Mouse (Mus musculus): Measurements from ENCODE around the gene Ift43. TPM values are rescaled to one million over a fixed set of nuclear protein-coding genes. Genes with fewer than 3 reads are reported as not detected.

The Ift43 gene
- polyA plus RNA-seq, 1 experiment from 2014 or later = 66.7 TPM

DNA sequence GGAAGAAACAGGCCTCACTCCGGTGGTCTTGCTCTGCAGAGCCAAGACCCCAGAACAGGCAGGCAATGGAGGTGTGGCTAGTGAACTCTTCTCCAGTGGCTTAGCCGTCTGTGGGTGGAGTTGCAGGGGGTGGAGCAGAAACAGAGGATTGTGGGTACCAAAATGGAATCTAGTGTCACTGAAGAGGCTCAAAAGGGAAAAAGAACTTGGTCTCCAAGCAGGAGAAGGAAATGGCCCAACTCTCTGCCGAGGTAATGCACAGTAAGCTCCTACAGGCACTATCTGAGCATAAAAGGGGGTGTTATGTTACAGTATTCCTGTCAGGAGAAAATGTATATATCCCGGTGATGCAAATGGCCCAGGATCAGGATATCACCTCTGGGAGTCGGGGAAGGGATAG lies 86.9 kb downstream of the Ift43 start:
- Histone ChIP-seq H3K9me3 (ENCODE audit: control insufficient read depth, low read length) (no peaks in the 10 kb centered on the region), H3K4me3 (ENCODE audit: low read length) (no peak overlapping the region), H3K27ac (ENCODE audit: low read length) (no peak overlapping the region), H3K9ac (ENCODE audit: low read depth, low read length) (no peak overlapping the region), H3K4me1 (ENCODE audit: control insufficient read depth, insufficient read depth, low read length) (no peaks in the 10 kb centered on the region), H3K4me2 (ENCODE audit: low read depth, low read length) (no peak overlapping the region), H3K27me3 (replicated peaks; ENCODE audit: control insufficient read depth, insufficient read depth, low read length) (no peaks in the 10 kb centered on the region), H3K36me3 (ENCODE audit: control insufficient read depth, insufficient read depth, low read length) (no peaks in the 10 kb centered on the region)
- ATAC-seq = no peak
- WGBS = 73% methylated on average over 5 of the region's 5 CpGs

DNA sequence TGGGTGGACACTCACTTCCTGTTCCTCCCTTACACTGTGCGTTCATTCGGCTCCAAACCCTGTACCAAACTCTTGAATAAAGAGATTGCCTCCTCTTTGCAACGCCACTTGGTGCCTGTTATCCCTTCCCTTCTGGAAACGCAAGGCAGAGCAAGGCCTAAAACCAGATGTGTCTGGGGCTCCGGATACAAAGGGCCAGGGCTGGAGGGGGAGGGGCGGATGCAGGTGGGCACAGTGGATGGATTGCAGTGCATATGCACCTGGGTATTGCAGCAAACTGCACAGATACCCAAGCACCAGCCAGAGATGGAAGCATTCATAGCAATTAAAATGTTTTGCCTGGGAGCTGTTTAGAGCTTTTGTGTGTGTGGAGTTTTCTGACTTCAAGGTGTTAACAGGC lies 91.0 kb downstream of the Ift43 start:
- no peaks in the 10 kb centered on the region for H3K36me3 ChIP-seq (ENCODE audit: control insufficient read depth, insufficient read depth, low read length)
- 0 out of 2 replicates have a peak, but pooled peaks cover 2% of the 10 kb centered on the region for H3K4me1 ChIP-seq (ENCODE audit: control insufficient read depth, insufficient read depth, low read length)
- H3K4me2 ChIP-seq (ENCODE audit: low read depth, low read length) = no peak overlapping the region
- no peaks in the 10 kb centered on the region for H3K9me3 ChIP-seq (ENCODE audit: control insufficient read depth, low read length)
- H3K9ac ChIP-seq (ENCODE audit: low read depth, low read length) = no peak overlapping the region
- no peak overlapping the region for H3K4me3 ChIP-seq (ENCODE audit: low read length)
- no peak overlapping the region for H3K27ac ChIP-seq (ENCODE audit: low read length)
- ATAC-seq = no peak
- WGBS = 54% methylated on average over 6 of the region's 6 CpGs
- no peaks in the 10 kb centered on the region for H3K27me3 ChIP-seq (replicated peaks; ENCODE audit: control insufficient read depth, insufficient read depth, low read length)

DNA sequence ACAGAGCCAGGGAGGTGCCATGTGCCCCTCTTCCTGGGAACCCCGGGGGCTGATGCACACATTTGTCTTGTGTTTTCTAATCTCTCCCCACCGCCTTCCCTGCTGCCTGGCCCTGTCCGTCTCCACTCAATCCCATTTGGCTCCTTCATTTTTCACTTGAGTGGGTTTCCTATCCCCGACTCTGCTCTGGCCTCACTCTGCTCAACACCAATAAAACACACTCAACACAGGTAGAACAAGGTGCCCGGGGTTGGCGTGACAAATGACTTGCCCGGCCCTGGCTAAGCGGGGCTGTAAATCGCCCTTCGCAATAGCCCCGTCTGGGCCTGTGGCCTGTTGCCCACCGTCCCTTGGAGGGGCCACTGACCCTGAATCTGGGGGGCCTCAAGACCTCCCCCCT lies 92.0 kb downstream of the Ift43 start:
- Histone ChIP-seq H3K36me3 (ENCODE audit: control insufficient read depth, insufficient read depth, low read length) (no peaks in the 10 kb centered on the region), H3K27me3 (replicated peaks; ENCODE audit: control insufficient read depth, insufficient read depth, low read length) (no peaks in the 10 kb centered on the region), H3K9me3 (ENCODE audit: control insufficient read depth, low read length) (no peaks in the 10 kb centered on the region), H3K27ac (ENCODE audit: low read length) (no peak overlapping the region), H3K4me3 (ENCODE audit: low read length) (no peak overlapping the region), H3K9ac (ENCODE audit: low read depth, low read length) (no peak overlapping the region), H3K4me1 (ENCODE audit: control insufficient read depth, insufficient read depth, low read length) (0 out of 2 replicates have a peak, but pooled peaks cover 2% of the 10 kb centered on the region), H3K4me2 (ENCODE audit: low read depth, low read length) (no peak overlapping the region)
- WGBS = 81% methylated on average over 12 of the region's 12 CpGs
- ATAC-seq = no peak

DNA sequence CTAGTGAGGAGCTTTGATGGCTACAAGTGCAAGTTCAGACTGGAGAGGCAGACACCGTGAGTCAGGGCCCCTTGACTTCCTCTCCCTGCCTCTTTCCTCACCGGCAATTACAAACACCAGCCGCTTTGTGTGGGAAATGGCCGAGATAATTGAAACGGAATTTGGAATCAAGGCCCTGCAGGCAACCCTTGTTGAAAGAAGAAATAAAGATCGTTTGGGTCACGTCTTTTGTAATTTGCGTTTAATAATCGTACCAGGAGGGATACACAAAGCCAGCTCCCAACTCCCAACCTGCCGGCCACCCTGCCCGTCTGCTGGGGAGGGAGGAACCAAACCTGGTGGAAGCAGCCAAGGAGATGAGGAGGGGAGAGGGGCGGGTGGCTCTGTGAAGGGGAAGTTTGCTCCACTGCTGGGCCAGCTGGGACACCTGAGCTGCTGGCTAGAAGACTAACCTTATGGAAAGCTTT lies 93.2 kb downstream of the Ift43 start:
- Histone ChIP-seq H3K27ac (ENCODE audit: low read length) (no peak overlapping the region), H3K4me2 (ENCODE audit: low read depth, low read length) (no peak overlapping the region), H3K9ac (ENCODE audit: low read depth, low read length) (no peak overlapping the region), H3K4me3 (ENCODE audit: low read length) (no peak overlapping the region), H3K27me3 (replicated peaks; ENCODE audit: control insufficient read depth, insufficient read depth, low read length) (no peaks in the 10 kb centered on the region), H3K9me3 (ENCODE audit: control insufficient read depth, low read length) (no peaks in the 10 kb centered on the region), H3K4me1 (ENCODE audit: control insufficient read depth, insufficient read depth, low read length) (0 out of 2 replicates have a peak, but pooled peaks cover 2% of the 10 kb centered on the region), H3K36me3 (ENCODE audit: control insufficient read depth, insufficient read depth, low read length) (no peaks in the 10 kb centered on the region)
- 26% methylated on average over 12 of the region's 12 CpGs for whole genome bisulfite sequencing
- ATAC-seq = no peak

DNA sequence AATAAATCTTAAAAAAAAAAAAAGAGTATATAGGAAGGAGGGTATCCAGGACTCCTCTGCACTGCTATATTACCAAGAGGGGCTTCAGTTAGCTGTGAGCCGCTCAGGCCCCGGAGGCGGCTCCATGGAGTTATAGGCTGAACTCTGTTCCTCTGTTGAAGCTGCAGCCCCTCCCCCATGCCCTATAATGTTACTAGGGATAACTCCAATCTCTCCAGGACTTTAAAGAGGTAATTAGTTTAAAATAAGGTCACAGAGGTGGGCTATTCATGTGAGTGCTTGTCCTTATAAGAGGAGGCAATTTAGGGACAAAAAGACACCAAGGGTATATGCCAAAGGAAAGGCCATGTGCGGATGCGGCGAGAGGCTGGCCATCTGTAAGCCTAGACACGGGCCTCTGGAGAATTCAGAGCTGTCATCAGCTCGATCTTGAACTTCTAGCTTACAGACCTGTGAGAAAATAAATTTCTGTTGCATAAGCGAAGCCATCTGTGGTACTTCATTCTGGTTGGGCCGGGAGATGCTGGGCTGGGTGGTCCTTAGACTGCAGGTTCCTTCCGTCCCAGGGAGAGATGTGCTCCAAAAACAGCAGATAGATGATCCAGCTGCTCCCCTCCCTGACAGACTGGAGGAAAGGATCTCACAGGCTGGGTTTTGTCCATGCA lies 94.5 kb downstream of the Ift43 start:
- Histone ChIP-seq H3K9ac (ENCODE audit: low read depth, low read length) (no peak overlapping the region), H3K4me2 (ENCODE audit: low read depth, low read length) (no peak overlapping the region), H3K27ac (ENCODE audit: low read length) (no peak overlapping the region), H3K36me3 (ENCODE audit: control insufficient read depth, insufficient read depth, low read length) (no peaks in the 10 kb centered on the region), H3K27me3 (replicated peaks; ENCODE audit: control insufficient read depth, insufficient read depth, low read length) (no peaks in the 10 kb centered on the region; the same call in 1 of the 2 replicates), H3K9me3 (ENCODE audit: control insufficient read depth, low read length) (no peaks in the 10 kb centered on the region), H3K4me1 (ENCODE audit: control insufficient read depth, insufficient read depth, low read length) (0 out of 2 replicates have a peak, but pooled peaks cover 2% of the 10 kb centered on the region), H3K4me3 (ENCODE audit: low read length) (no peak overlapping the region)
- WGBS = 70% methylated on average over 11 of the region's 11 CpGs
- ATAC-seq = no peak

DNA sequence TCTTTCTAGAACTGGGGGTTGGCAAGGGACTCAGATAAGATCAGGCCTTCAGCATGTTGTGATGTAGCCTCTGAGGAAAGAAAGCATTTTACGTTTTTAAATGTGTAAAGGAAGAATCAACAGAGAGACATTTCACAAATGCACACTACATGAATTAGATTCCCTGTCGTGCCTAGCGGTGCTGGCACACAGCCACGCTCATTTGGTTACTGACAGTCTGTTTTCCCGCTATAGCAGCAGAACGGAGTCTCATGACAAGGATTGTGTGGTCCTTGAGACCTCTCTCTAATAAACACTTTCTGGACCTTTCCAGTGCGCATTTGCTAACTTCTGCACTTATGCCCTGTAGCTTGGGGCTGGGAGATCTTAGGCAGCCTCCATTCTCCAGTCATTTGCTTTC lies 96.9 kb downstream of the Ift43 start:
- H3K4me1 ChIP-seq (ENCODE audit: control insufficient read depth, insufficient read depth, low read length) = 0 out of 2 replicates have a peak, but pooled peaks cover 2% of the 10 kb centered on the region
- H3K4me2 ChIP-seq (ENCODE audit: low read depth, low read length) = no peak overlapping the region
- no peaks in the 10 kb centered on the region for H3K9me3 ChIP-seq (ENCODE audit: control insufficient read depth, low read length)
- no peak overlapping the region for H3K9ac ChIP-seq (ENCODE audit: low read depth, low read length)
- no peak for ATAC-seq
- 45% methylated on average over 7 of the region's 7 CpGs for WGBS
- H3K4me3 ChIP-seq (ENCODE audit: low read length) = no peak overlapping the region
- no peaks in the 10 kb centered on the region; the same call in 1 of the 2 replicates for H3K27me3 ChIP-seq (replicated peaks; ENCODE audit: control insufficient read depth, insufficient read depth, low read length)
- H3K36me3 ChIP-seq (ENCODE audit: control insufficient read depth, insufficient read depth, low read length) = no peaks in the 10 kb centered on the region
- no peak overlapping the region for H3K27ac ChIP-seq (ENCODE audit: low read length)

DNA sequence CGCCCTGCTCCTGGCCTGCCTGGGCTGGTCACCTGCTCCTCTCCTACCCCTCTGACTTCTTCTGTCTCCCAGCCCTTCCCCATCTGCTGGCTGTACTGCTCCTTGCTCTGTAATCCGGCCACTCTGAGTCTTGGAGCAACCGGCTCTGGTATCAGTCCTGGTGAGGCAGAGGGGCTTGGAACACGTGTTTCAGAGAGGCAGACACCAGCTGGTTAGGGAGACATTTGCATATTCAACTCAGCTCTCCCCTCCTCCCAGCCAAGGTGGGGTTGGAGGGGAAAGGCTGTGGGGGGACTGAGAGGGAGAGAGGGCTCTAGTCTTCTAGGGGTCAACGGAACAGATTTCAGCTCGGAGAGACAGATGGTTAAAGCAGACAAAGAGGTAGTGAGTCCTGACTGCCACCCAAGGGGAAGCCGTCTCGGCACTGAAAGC lies 99.0 kb downstream of the Ift43 start:
- H3K27me3 ChIP-seq (replicated peaks; ENCODE audit: control insufficient read depth, insufficient read depth, low read length) = no peaks in the 10 kb centered on the region; the same call in 1 of the 2 replicates
- no peak overlapping the region for H3K4me3 ChIP-seq (ENCODE audit: low read length)
- H3K36me3 ChIP-seq (ENCODE audit: control insufficient read depth, insufficient read depth, low read length) = no peaks in the 10 kb centered on the region
- H3K4me2 ChIP-seq (ENCODE audit: low read depth, low read length) = no peak overlapping the region
- H3K27ac ChIP-seq (ENCODE audit: low read length) = no peak overlapping the region
- 27% methylated on average over 8 of the region's 8 CpGs for WGBS
- H3K9ac ChIP-seq (ENCODE audit: low read depth, low read length) = no peak overlapping the region
- H3K4me1 ChIP-seq (ENCODE audit: control insufficient read depth, insufficient read depth, low read length) = no peaks in the 10 kb centered on the region
- ATAC-seq = no peak
- H3K9me3 ChIP-seq (ENCODE audit: control insufficient read depth, low read length) = no peaks in the 10 kb centered on the region

DNA sequence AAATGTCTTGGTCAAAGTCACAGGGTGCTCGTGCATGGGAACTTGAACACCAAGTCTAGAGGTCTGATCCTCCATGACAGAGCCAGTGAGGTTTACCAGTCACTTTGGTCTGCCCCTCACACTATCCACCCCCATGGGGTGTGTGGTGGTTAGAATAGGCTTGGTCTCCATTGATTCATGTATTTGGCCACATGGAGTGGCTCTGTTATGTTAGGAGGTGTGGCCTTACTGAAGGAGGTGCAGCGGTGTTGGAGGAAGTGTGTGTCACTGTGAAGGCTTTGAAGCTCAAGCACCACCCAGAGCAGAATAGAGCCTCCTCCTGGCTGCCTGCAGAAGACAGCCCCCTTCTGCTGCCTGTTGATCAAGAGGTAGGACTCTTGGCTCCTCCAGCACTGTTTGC lies 99.5 kb downstream of the Ift43 start:
- H3K9me3 ChIP-seq (ENCODE audit: control insufficient read depth, low read length) = no peaks in the 10 kb centered on the region
- H3K27me3 ChIP-seq (replicated peaks; ENCODE audit: control insufficient read depth, insufficient read depth, low read length) = no peaks in the 10 kb centered on the region; the same call in 1 of the 2 replicates
- no peak overlapping the region for H3K9ac ChIP-seq (ENCODE audit: low read depth, low read length)
- no peak for ATAC-seq
- H3K4me1 ChIP-seq (ENCODE audit: control insufficient read depth, insufficient read depth, low read length) = no peaks in the 10 kb centered on the region
- 44% methylated on average over 2 of the region's 2 CpGs for WGBS
- H3K4me2 ChIP-seq (ENCODE audit: low read depth, low read length) = no peak overlapping the region
- H3K27ac ChIP-seq (ENCODE audit: low read length) = no peak overlapping the region
- no peak overlapping the region for H3K4me3 ChIP-seq (ENCODE audit: low read length)
- no peaks in the 10 kb centered on the region for H3K36me3 ChIP-seq (ENCODE audit: control insufficient read depth, insufficient read depth, low read length)

DNA sequence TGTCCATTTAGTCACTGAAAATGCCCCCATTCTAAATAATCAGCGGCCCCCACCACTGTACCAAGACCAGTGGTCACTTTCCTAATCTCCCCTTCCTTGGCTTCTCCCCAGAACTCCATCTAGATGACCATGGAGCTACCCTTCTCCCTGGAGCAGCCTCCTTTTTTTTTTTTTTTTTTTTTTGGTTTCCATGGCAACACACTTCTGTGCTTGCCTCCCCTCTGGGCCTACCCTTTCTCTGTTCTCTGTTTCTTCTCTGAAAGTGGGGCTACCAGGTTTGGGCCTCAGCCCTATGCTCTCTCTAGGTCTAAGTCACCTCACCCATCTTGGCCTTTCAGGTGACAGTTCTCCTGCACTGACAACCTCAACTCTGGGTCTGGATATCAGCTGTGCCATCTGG lies 100.1 kb downstream of the Ift43 start:
- ATAC-seq = no peak
- no peaks in the 10 kb centered on the region; the same call in 1 of the 2 replicates for H3K27me3 ChIP-seq (replicated peaks; ENCODE audit: control insufficient read depth, insufficient read depth, low read length)
- no peak overlapping the region for H3K9ac ChIP-seq (ENCODE audit: low read depth, low read length)
- no peaks in the 10 kb centered on the region for H3K36me3 ChIP-seq (ENCODE audit: control insufficient read depth, insufficient read depth, low read length)
- no peaks in the 10 kb centered on the region for H3K4me1 ChIP-seq (ENCODE audit: control insufficient read depth, insufficient read depth, low read length)
- H3K4me3 ChIP-seq (ENCODE audit: low read length) = no peak overlapping the region
- 82% methylated on average over 1 of the region's 1 CpGs for WGBS
- H3K27ac ChIP-seq (ENCODE audit: low read length) = no peak overlapping the region
- no peak overlapping the region for H3K4me2 ChIP-seq (ENCODE audit: low read depth, low read length)
- H3K9me3 ChIP-seq (ENCODE audit: control insufficient read depth, low read length) = no peaks in the 10 kb centered on the region

Data from intestine, embryonic 16.5 days (tissue).